Mouse (Mus musculus) MEL (cell line): Measurements from ENCODE around the gene Tax1bp3.
A peak's percentile ranks its signal among the peaks of the same experiment; 100 is the strongest.

Experiments used
- EP300 ChIP-seq, 2 experiments: IDR thresholded peaks; 2 replicates each; pipeline ENCODE4 v1.6.1; 2011; ENCODE audit warnings: improper control_type of control experiment in 2 of 2, low read length in 2 of 2, low read depth in 1 of 2, mild to moderate bottlenecking in 1 of 2
- ETS1 ChIP-seq: IDR thresholded peaks from 2 replicates; pipeline ENCODE4 v1.6.1; 2012; ENCODE audit warnings: low read depth, mild to moderate bottlenecking, inconsistent platforms, low read length, improper control_type of control experiment, moderate library complexity
- KAT2A ChIP-seq: conservative IDR thresholded peaks from 2 replicates; pipeline ENCODE4 v1.6.1; 2012; ENCODE audit warnings: low read depth, low read length, improper control_type of control experiment, inconsistent platforms
- MAX ChIP-seq: IDR thresholded peaks from 2 replicates; pipeline ENCODE4 v1.6.1; 2011; ENCODE audit warnings: low read length, improper control_type of control experiment
- POLR2A ChIP-seq, 2 experiments: IDR thresholded peaks; 2 replicates each; pipeline ENCODE4 v1.6.1; 2011 to 2012; ENCODE audit warnings: low read length in 2 of 2, mild to moderate bottlenecking in 2 of 2, control low read depth in 1 of 2, improper control_type of control experiment in 1 of 2, low read depth in 1 of 2, moderate library complexity in 1 of 2; ENCODE audit not compliant: control insufficient read depth in 1 of 2, insufficient read depth in 1 of 2, poor library complexity in 1 of 2
- RAD21 ChIP-seq: IDR thresholded peaks from 2 replicates; pipeline ENCODE4 v1.6.1; 2011; ENCODE audit warnings: mild to moderate bottlenecking, low read depth, low read length, improper control_type of control experiment
- RCOR1 ChIP-seq: IDR thresholded peaks from 2 replicates; pipeline ENCODE4 v1.6.1; 2012; ENCODE audit warnings: low read depth, mild to moderate bottlenecking, inconsistent platforms, low read length, improper control_type of control experiment
- ZC3H11A ChIP-seq: IDR thresholded peaks from 2 replicates; pipeline ENCODE4 v1.6.1; 2012; ENCODE audit warnings: low read depth, mild to moderate bottlenecking, inconsistent platforms, low read length, improper control_type of control experiment

DNA sequence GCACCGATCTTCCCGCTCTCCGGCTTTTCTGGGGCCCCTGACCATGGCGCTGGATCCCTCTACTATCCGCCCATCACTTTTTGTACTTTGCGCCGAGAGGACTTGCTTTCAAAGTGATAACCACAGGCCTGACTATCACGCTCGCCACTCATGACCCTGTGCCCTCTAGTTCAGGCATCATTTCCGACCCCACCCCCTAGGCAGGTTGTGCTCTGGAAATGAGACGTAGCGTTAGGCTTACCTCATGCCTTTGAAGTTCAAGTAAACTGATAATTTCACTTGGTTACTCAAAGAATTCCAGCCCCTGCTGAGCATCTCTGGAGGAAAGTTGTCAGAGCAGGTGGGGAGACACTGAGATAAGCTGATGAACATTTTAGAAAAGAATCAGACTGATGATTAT is 23.0 kb downstream of the Tax1bp3 start:
- TF ChIP-seq RCOR1: 0 out of 2 replicates have a peak, but pooled peaks have one; percentile 6
- no peak for TF ChIP-seq KAT2A
- no peak for TF ChIP-seq RAD21
- TF ChIP-seq ETS1: no peak; the same call in 1 of the 2 replicates
- TF ChIP-seq POLR2A (IDR thresholded peaks at IDR 0.05; ENCODE audit: control insufficient read depth in 1 of 2, insufficient read depth in 1 of 2, low read depth in 1 of 2, low read length in 2 of 2, poor library complexity in 1 of 2): no peak
- no peak for TF ChIP-seq ZC3H11A
- TF ChIP-seq MAX: no peak
- peak in 1 of 2 experiments; percentile 40; a peak in 2 of 4 replicates for TF ChIP-seq EP300 (IDR thresholded peaks at IDR 0.05; ENCODE audit: low read depth in 1 of 2, low read length in 2 of 2)
